Mouse (Mus musculus) right cerebral cortex, postnatal 25 days (tissue): ENCODE measurements around the gene Olfr8.
"Not testable (repeated sequence)": the region's sequence is repeated elsewhere in the genome, so short reads cannot be mapped to it uniquely, and the experiment has no call there.

Experiments used
- DNase-seq: peaks from one replicate; pipeline ENCODE4 v3.0.0; 2022

Olfr8 gene

GRCm38 (mm10) chr10:78950336-78950735 is at the start of gene Olfr8:
Gene Olfr8 (plus strand): TSS chr10:78950636.
- not testable (repeated sequence) for DNase-seq

GRCm38 (mm10) chr10:78912871-78913270 is 37.6 kb upstream of the Olfr8 start, which contains the start of gene Olfr1354:
Gene Olfr1354 (plus strand): TSS chr10:78913171.
- DNase-seq: not testable (repeated sequence)

GRCm38 (mm10) chr10:78963009-78963408 is 12.6 kb downstream of the Olfr8 start, which contains the start of gene Olfr1353:
Gene Olfr1353 (plus strand): TSS chr10:78963309.
- DNase-seq: not testable (repeated sequence)

- no peak for DNase-seq
These were observed 30.3 kb downstream of the Olfr8 start, which contains the start of gene Olfr1352 for GRCm38 (mm10) chr10:78980750-78981149. Gene Olfr1352 (plus strand): TSS chr10:78981050.
